Mouse (Mus musculus): ENCODE results near the gene Asic1. TPM values are rescaled to one million over a fixed set of nuclear protein-coding genes. Genes with fewer than 3 reads are reported as not detected.
A peak's percentile ranks its signal among the peaks of the same experiment; 100 is the strongest.

Asic1 gene
- 12.6 and 29.0 TPM in 2 replicates for polyA plus RNA-seq (2016; fragmentation: Nextera tagmentation; extraction: Ambion mirVana)

DNA sequence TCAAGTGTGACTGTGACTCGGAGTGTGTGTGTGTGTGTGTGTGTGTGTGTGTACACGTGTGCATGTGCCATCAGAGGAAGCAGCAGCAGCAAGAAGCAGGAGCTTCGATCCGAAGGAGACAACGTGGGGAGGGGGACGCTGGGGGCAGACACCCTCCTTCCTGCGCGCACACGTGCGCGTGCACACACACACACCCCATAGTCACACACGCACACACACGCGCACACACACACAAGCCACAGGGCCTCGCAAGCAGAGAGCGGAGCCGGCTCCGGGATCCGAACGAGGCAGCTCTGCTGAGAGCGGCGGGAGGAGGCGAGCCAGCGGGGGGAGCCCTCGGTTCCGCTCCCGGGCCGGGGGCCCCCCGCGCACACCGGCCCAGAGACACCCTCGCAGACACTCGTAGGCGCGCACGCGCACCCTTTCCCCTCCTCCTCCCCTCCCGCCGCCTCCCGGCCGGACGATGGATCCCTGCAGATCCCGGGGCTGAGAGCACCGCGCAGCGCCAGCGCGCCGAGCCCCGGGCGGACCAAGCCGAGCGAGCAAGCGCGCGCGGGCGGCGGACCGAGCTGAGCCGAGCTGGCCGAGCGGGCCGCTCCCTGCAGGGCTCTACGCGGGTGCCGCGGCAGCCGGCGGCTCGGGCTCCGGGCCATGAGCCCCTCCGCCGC lies at the start of gene Asic1:
Asic1 (plus strand) TSS at position 215 of the 668 bp plus-strand sequence.
- Histone ChIP-seq H3K36me3 (no peaks in the 10 kb centered on the region), H3K4me3 (peak within 1 kb of the TSS; percentile 75), H3K9me3 (no peaks in the 10 kb centered on the region), H3K4me1 (replicated peaks) (peaks cover 63% of the 10 kb centered on the region), H3K27ac (peak within 1 kb of the TSS; percentile 89), H3K27me3 (ENCODE audit: insufficient read depth, poor library complexity, severe bottlenecking) (peaks cover 83% of the 10 kb centered on the region)
- peak; percentile 65 for DNase-seq (ENCODE audit: low spot score)
- WGBS, result under 1% methylated on average over 74 of the region's 74 CpGs

DNA sequence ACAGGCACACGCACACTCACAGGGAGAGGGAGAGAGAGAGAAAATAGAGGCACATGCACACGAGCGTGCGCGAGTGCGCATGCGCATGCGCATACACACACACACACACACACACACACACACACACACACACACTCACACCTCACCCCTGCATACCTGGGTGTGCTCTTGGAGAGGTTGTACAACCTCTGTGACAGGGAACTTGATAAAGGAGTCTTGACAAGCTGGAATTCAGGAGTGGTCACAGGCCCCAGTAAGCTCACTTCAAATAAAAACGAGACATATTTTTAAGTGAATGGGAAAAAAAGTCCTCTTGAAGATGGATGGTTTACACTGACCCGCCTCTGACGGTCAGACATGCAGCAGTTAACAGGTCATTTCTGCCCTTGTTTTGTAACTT lies 48.1 kb upstream of the Asic1 start:
- H3K4me3 ChIP-seq, result no peak overlapping the region
- H3K9me3 ChIP-seq, result no peaks in the 10 kb centered on the region
- H3K27me3 ChIP-seq (ENCODE audit: insufficient read depth, poor library complexity, severe bottlenecking), result no peaks in the 10 kb centered on the region
- peaks cover 82% of the 10 kb centered on the region for H3K36me3 ChIP-seq
- no peak for DNase-seq (ENCODE audit: low spot score)
- 96% methylated on average over 11 of the region's 11 CpGs for WGBS
- H3K27ac ChIP-seq, result no peak overlapping the region
- H3K4me1 ChIP-seq (replicated peaks), result no peaks in the 10 kb centered on the region

DNA sequence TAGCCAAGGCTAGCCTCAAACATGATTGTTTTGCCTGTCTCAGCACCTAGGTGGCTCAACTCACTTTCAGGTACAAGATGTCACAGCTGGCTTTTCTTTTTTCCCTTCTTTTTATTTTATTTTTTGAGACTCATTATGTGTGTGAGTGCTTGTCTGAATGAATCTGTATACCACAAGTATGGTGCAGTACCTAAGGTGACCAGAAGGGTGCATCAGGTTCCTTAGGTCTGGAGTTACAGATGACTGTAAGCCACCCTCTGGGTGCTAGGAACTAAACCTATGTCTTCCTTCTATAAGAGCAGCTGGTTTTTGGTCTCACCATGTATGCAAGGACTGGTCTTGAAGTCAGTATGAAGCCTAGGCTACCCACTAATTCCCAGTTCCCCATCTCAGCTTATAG lies 38.5 kb upstream of the Asic1 start:
- H3K36me3 ChIP-seq, result peaks cover 97% of the 10 kb centered on the region
- no peaks in the 10 kb centered on the region for H3K4me1 ChIP-seq (replicated peaks)
- no peak for DNase-seq (ENCODE audit: low spot score)
- H3K27ac ChIP-seq, result no peak overlapping the region
- no peak overlapping the region for H3K4me3 ChIP-seq
- H3K27me3 ChIP-seq (ENCODE audit: insufficient read depth, poor library complexity, severe bottlenecking), result no peaks in the 10 kb centered on the region
- H3K9me3 ChIP-seq, result peaks cover 9% of the 10 kb centered on the region; the same call in 1 of the 2 replicates

DNA sequence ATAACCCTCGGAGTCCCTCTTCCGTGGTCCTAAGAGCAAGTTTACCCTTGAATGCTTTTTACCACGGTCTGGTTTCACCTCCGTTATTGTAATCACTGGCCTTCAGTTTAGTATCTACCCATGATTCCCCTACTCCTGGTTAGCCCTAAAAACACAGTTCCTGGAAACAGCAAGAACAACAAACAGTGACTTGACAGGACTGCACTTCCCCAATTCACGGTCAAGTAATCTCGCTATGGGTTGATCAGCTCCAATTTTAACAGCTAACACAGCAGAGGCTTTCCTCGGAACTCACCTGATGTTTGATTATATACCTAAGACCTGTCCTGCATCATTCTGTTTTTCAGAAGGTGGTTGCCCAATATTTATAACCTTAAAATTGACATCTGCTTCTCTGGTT lies 35.5 kb upstream of the Asic1 start:
- peaks cover 99% of the 10 kb centered on the region for H3K36me3 ChIP-seq
- no peaks in the 10 kb centered on the region for H3K27me3 ChIP-seq (ENCODE audit: insufficient read depth, poor library complexity, severe bottlenecking)
- H3K9me3 ChIP-seq, result peaks cover 9% of the 10 kb centered on the region; the same call in 1 of the 2 replicates
- H3K4me1 ChIP-seq (replicated peaks), result no peaks in the 10 kb centered on the region
- H3K4me3 ChIP-seq, result no peak overlapping the region
- WGBS, result 94% methylated on average over 7 of the region's 7 CpGs
- H3K27ac ChIP-seq, result no peak overlapping the region
- no peak for DNase-seq (ENCODE audit: low spot score)

DNA sequence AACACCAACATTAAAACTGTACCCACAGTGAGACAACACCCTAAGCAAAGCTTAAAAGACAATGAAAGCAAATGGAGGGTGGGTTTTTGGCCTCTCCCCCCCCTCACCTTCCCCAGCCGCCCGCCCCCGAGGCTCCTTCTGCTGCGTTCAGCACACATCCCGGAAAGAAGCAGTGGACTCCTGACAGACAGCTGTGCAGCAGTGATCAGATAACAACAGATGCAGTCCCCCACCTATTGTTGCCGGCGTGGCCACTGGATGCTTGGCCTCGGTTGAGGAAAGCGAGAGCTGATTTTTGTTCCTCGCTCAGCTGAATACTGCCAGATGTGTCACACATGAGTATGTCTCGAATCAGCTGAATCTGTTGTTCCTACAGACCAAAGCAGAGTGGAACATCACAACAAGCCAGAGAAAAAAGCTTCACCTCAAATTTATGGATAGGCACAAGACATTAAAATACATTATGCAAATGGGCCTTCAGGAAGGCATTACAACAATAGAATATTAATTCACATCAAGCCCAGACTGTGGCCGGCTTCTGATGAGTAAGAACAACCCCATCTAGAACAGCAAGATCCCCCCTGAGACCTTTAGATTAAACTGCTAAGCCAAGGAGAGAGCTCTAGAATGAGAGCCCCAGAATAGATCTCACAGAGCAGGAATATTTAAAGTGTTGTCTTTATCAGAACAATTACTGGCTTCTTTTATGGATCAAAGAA lies 32.6 kb upstream of the Asic1 start:
- Histone ChIP-seq H3K9me3 (no peaks in the 10 kb centered on the region), H3K27me3 (ENCODE audit: insufficient read depth, poor library complexity, severe bottlenecking) (no peaks in the 10 kb centered on the region), H3K27ac (peak overlapping the region; percentile 76), H3K36me3 (peaks cover 99% of the 10 kb centered on the region), H3K4me3 (no peak overlapping the region), H3K4me1 (replicated peaks) (peaks cover 2% of the 10 kb centered on the region; the same call in 1 of the 2 replicates)
- 78% methylated on average over 12 of the region's 12 CpGs for WGBS
- DNase-seq (ENCODE audit: low spot score), result no peak

DNA sequence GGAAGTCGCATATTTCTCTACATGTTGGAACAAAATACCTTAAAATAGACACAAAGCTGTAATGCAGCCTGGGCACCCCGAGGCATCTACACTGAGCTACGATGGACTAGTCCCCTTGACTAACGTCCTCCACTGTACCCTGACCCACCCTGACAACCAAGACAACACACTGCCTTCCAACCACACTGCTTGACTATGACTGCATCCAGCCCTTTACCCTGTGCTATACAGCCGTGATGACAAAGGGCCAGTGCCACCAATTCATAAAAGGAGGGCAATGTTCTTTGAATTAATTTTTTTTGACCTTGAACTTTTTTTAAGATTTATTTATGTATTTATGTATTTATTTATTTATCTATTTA lies 32.1 kb upstream of the Asic1 start:
- Histone ChIP-seq H3K4me3 (no peak overlapping the region), H3K27ac (peak overlapping the region; percentile 76), H3K4me1 (replicated peaks) (peaks cover 5% of the 10 kb centered on the region; the same call in 1 of the 2 replicates), H3K9me3 (no peaks in the 10 kb centered on the region), H3K36me3 (peaks cover 99% of the 10 kb centered on the region), H3K27me3 (ENCODE audit: insufficient read depth, poor library complexity, severe bottlenecking) (no peaks in the 10 kb centered on the region)
- WGBS, result 92% methylated on average over 5 of the region's 5 CpGs
- DNase-seq (ENCODE audit: low spot score), result no peak

DNA sequence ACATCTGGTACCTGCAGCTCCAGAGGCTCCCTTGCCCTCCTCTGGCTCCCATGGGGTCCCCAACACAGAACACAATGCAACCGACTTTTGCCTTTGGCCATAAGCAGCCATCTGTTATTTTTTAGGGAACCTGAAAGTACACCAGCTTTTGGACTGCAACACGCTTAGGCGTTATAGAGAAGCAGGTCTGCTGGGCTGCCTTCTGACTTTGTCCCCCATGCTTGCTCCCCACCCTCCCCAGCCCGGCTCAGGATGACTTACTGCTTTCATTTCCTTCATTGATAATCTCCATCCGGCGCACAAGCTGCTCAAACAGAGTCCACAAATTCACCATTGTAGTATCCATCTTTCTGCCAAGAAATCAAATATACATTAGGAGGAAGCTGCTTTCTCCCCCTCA lies 27.5 kb upstream of the Asic1 start:
- DNase-seq (ENCODE audit: low spot score), result no peak
- H3K9me3 ChIP-seq, result no peaks in the 10 kb centered on the region
- WGBS, result 84% methylated on average over 6 of the region's 6 CpGs
- no peaks in the 10 kb centered on the region for H3K27me3 ChIP-seq (ENCODE audit: insufficient read depth, poor library complexity, severe bottlenecking)
- H3K4me1 ChIP-seq (replicated peaks), result peaks cover 37% of the 10 kb centered on the region
- H3K4me3 ChIP-seq, result no peak overlapping the region
- peaks cover 55% of the 10 kb centered on the region for H3K36me3 ChIP-seq
- peak overlapping the region; percentile 53; the same call in 1 of the 2 replicates for H3K27ac ChIP-seq

DNA sequence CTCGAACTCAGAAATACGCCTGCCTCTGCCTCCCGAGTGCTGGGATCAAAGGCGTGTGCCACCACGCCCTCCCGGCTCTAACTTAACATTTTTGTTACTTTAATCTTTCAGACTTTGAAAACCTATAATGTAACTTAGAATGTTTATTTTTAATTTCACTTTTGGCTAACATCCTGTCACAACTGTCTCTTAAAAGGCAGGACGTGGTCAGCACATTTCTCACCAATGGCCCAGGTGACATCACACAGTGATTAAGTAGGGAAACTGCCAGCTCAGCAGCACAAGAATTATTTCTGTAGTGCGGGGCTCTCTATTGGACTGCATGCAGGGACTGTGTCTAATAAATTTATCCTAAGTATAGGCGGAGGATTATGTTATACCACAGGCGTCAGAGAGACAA lies 26.3 kb upstream of the Asic1 start:
- WGBS, result 88% methylated on average over 10 of the region's 10 CpGs
- no peak overlapping the region for H3K4me3 ChIP-seq
- H3K36me3 ChIP-seq, result peaks cover 44% of the 10 kb centered on the region
- no peaks in the 10 kb centered on the region for H3K9me3 ChIP-seq
- peaks cover 49% of the 10 kb centered on the region for H3K4me1 ChIP-seq (replicated peaks)
- no peaks in the 10 kb centered on the region for H3K27me3 ChIP-seq (ENCODE audit: insufficient read depth, poor library complexity, severe bottlenecking)
- DNase-seq (ENCODE audit: low spot score), result no peak
- peak overlapping the region; percentile 36; the same call in 1 of the 2 replicates for H3K27ac ChIP-seq

DNA sequence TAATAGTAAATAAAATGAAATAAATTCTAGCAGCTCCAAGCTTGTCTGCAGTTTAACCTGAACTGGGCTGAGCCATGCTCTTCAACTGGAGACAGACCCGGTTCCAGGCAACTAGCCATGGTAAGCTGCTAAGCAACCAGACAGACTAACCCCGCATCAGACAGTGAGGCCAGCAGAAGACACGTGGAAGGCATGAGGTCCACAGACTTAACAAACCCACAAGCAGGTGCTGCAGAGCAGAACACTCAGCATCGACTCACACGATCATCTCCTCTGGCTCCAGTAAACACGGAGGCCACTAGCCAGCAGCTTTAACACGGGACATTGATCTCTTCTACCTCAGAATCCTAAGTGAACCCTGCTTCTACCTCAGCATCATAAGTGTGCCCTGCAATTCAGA lies 25.4 kb upstream of the Asic1 start:
- 82% methylated on average over 7 of the region's 7 CpGs for WGBS
- no peak overlapping the region for H3K4me3 ChIP-seq
- H3K36me3 ChIP-seq, result peaks cover 34% of the 10 kb centered on the region
- H3K27ac ChIP-seq, result peak overlapping the region; percentile 36; the same call in 1 of the 2 replicates
- H3K27me3 ChIP-seq (ENCODE audit: insufficient read depth, poor library complexity, severe bottlenecking), result no peaks in the 10 kb centered on the region
- H3K4me1 ChIP-seq (replicated peaks), result peaks cover 59% of the 10 kb centered on the region
- no peak for DNase-seq (ENCODE audit: low spot score)
- H3K9me3 ChIP-seq, result no peaks in the 10 kb centered on the region

DNA sequence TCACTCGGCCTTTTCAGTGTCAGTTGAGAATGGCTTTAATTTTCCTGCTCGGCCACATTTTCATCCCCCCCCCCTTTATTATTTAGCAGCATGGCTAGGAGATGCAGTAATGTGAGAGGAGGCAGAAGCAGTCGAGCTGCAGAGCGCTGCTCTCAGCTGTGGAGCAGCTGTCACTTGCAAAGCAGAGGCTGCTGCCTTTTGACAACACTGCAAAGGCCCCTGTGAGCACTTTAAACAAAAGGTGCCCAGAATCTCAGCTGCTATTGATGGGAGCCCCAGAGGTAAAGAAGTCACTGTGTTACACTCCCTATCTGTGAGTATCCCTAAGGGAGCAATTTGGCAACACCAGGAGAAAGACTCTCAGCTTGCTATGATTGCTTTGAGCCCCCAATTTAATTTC lies 21.8 kb upstream of the Asic1 start:
- H3K4me1 ChIP-seq (replicated peaks), result peaks cover 75% of the 10 kb centered on the region
- no peaks in the 10 kb centered on the region for H3K9me3 ChIP-seq
- 33% methylated on average over 4 of the region's 4 CpGs for WGBS
- DNase-seq (ENCODE audit: low spot score), result peak; percentile 53
- peak overlapping the region; percentile 71 for H3K27ac ChIP-seq
- H3K27me3 ChIP-seq (ENCODE audit: insufficient read depth, poor library complexity, severe bottlenecking), result peaks cover 13% of the 10 kb centered on the region
- H3K36me3 ChIP-seq, result no peaks in the 10 kb centered on the region; the same call in 1 of the 2 replicates
- peak overlapping the region; percentile 6; the same call in 1 of the 2 replicates for H3K4me3 ChIP-seq

DNA sequence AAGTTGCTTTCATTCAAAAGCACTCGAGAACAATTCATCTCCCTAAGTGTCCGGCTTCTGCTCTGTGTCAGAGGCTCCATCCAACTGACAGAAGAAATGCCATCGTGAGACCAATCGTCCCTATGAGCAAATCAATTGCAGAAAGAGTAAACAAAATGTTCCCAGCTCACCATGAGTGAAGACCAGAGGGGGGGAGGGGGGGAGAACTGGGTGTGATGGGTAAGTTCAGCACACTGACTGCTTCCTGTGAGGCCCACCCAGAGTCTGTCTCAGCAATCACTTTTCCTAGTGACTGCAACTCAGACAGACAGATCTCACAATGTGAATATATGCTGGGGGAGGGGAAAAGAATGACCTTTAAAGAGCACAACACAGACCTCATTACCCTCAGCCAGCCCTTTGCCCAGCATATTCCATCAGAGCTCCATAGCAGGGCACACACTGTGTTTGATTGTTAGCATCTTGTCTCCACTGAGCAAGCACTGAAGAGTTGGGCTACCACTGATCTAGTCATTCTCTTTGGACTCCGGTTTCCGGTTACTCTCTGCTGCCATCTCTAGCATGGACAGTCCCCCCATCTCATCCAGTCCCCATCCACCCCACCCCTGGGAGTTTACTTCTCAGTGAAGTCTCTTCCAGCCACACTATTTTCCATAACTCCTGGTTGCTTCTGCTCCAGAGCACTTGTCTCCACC lies 21.0 kb upstream of the Asic1 start:
- DNase-seq (ENCODE audit: low spot score), result no peak
- Histone ChIP-seq H3K36me3 (no peaks in the 10 kb centered on the region; the same call in 1 of the 2 replicates), H3K27ac (peak overlapping the region; percentile 71), H3K4me1 (replicated peaks) (peaks cover 84% of the 10 kb centered on the region), H3K4me3 (peak overlapping the region; percentile 97), H3K9me3 (no peaks in the 10 kb centered on the region), H3K27me3 (ENCODE audit: insufficient read depth, poor library complexity, severe bottlenecking) (peaks cover 22% of the 10 kb centered on the region)
- WGBS, result 31% methylated on average over 6 of the region's 6 CpGs

DNA sequence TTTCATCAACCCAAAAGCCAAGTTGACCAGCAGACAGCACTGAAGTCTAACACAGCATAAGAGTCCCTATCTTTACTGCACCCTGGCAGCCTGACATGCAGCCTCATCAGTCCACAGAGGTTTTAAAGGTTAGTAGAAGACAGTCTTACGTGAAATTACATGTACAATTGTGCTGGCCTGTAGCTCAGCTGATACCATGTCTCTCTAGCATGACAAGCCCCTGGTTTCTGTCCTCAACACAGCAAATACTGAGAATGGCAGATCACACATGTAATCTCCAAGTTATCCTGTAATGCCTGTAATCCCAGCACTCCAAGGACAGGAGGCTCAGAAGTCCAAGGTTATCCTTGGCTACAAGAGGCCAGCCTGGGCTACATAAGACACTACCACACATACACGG lies 19.9 kb upstream of the Asic1 start:
- H3K4me3 ChIP-seq, result peak overlapping the region; percentile 97
- peaks cover 32% of the 10 kb centered on the region for H3K27me3 ChIP-seq (ENCODE audit: insufficient read depth, poor library complexity, severe bottlenecking)
- H3K4me1 ChIP-seq (replicated peaks), result peaks cover 75% of the 10 kb centered on the region
- H3K9me3 ChIP-seq, result no peaks in the 10 kb centered on the region
- H3K27ac ChIP-seq, result peak overlapping the region; percentile 97
- no peaks in the 10 kb centered on the region; the same call in 1 of the 2 replicates for H3K36me3 ChIP-seq
- WGBS, result 59% methylated on average over 2 of the region's 2 CpGs
- no peak for DNase-seq (ENCODE audit: low spot score)

Measured in hindbrain, embryonic 10.5 days (tissue).